Mouse (Mus musculus) myocyte (in vitro differentiated cells): ENCODE results near the gene Tpcn1. TPM values are rescaled to one million over a fixed set of nuclear protein-coding genes. Genes with fewer than 3 reads are reported as not detected.
A peak's percentile ranks its signal among the peaks of the same experiment; 100 is the strongest.

Experiments used
- H3K27me3 ChIP-seq: one replicate; pipeline ENCODE4 v1.6.1; 2011; ENCODE audit not compliant: control insufficient read depth, insufficient read depth, insufficient read length
- H3K36me3 ChIP-seq: one replicate; pipeline ENCODE4 v1.6.1; 2011; ENCODE audit not compliant: control insufficient read depth, insufficient read depth
- H3K4me2 ChIP-seq: one replicate; pipeline ENCODE4 v1.6.1; 2011; ENCODE audit warnings: low read depth, control low read depth
- H3K4me3 ChIP-seq: one replicate; pipeline ENCODE4 v1.5.1; 2011; ENCODE audit warnings: mild to moderate bottlenecking, control low read depth, moderate library complexity
- H3K79me2 ChIP-seq: one replicate; pipeline ENCODE4 v1.6.1; 2011; ENCODE audit not compliant: control insufficient read depth, insufficient read depth
- H3ac ChIP-seq: one replicate; pipeline ENCODE4 v1.6.1; 2011; ENCODE audit not compliant: control insufficient read depth, insufficient read length
- CEBPB ChIP-seq: IDR thresholded peaks from 2 replicates; pipeline ENCODE4 v1.6.1; 2011; ENCODE audit warnings: mild to moderate bottlenecking, moderate library complexity; ENCODE audit not compliant: poor library complexity, insufficient read depth, severe bottlenecking
- E2F4 ChIP-seq: IDR thresholded peaks from one replicate; pipeline ENCODE4 v1.6.1; 2011; ENCODE audit warnings: mild to moderate bottlenecking, control low read depth, moderate library complexity; ENCODE audit not compliant: insufficient read depth
- MAX ChIP-seq: IDR thresholded peaks from one replicate; pipeline ENCODE4 v1.6.1; 2011; ENCODE audit warnings: low read depth, mild to moderate bottlenecking, control low read depth
- MYOD1 ChIP-seq, 3 experiments: IDR thresholded peaks; one replicate each; pipeline ENCODE4 v1.6.1; 2011; ENCODE audit warnings: control low read depth in 2 of 3, low read depth in 2 of 3, mild to moderate bottlenecking in 2 of 3, moderate library complexity in 1 of 3; ENCODE audit not compliant: insufficient read length in 2 of 3, control insufficient read depth in 1 of 3
- MYOG ChIP-seq, 3 experiments: IDR thresholded peaks; one replicate each; pipeline ENCODE4 v1.6.1; 2011; ENCODE audit warnings: control low read depth in 2 of 3, low read depth in 2 of 3, mild to moderate bottlenecking in 2 of 3; ENCODE audit not compliant: insufficient read length in 2 of 3, control insufficient read depth in 1 of 3, insufficient read depth in 1 of 3
- POLR2A ChIP-seq: IDR thresholded peaks from one replicate; pipeline ENCODE4 v1.6.1; 2011; ENCODE audit warnings: low read depth, mild to moderate bottlenecking, control low read depth, moderate library complexity; ENCODE audit not compliant: insufficient read length
- POLR2AphosphoS2 ChIP-seq: IDR thresholded peaks from one replicate; pipeline ENCODE4 v1.6.1; 2011; ENCODE audit warnings: low read depth, control low read depth; ENCODE audit not compliant: insufficient read length
- REST ChIP-seq: IDR thresholded peaks from one replicate; pipeline ENCODE4 v1.6.1; 2011; ENCODE audit warnings: mild to moderate bottlenecking, control low read depth, moderate library complexity; ENCODE audit not compliant: insufficient read depth, insufficient read length
- SRF ChIP-seq: IDR thresholded peaks from one replicate; pipeline ENCODE4 v1.6.1; 2011; ENCODE audit warnings: low read depth; ENCODE audit not compliant: control insufficient read depth, insufficient read length
- TCF12 ChIP-seq: IDR thresholded peaks from one replicate; pipeline ENCODE4 v1.6.1; 2011; ENCODE audit warnings: mild to moderate bottlenecking, control low read depth; ENCODE audit not compliant: poor library complexity, insufficient read depth, severe bottlenecking
- TCF3 ChIP-seq: IDR thresholded peaks from one replicate; pipeline ENCODE4 v1.6.1; 2011; ENCODE audit warnings: low read depth, control low read depth; ENCODE audit not compliant: insufficient read length
- USF1 ChIP-seq: IDR thresholded peaks from one replicate; pipeline ENCODE4 v1.6.1; 2011; ENCODE audit warnings: low read depth, mild to moderate bottlenecking, control low read depth, moderate library complexity
- polyA plus RNA-seq: library from polyadenylated mRNA; unstranded; fragments of >200 nt; fragmentation: generic; extraction: Trizol; gene quantifications from one replicate; pipeline ENCODE4 v1.2.1, GENCODE M21; 2012; ENCODE audit warnings: missing spikeins

Gene Tpcn1
- polyA plus RNA-seq, 1 experiment = 88.7 TPM

DNA sequence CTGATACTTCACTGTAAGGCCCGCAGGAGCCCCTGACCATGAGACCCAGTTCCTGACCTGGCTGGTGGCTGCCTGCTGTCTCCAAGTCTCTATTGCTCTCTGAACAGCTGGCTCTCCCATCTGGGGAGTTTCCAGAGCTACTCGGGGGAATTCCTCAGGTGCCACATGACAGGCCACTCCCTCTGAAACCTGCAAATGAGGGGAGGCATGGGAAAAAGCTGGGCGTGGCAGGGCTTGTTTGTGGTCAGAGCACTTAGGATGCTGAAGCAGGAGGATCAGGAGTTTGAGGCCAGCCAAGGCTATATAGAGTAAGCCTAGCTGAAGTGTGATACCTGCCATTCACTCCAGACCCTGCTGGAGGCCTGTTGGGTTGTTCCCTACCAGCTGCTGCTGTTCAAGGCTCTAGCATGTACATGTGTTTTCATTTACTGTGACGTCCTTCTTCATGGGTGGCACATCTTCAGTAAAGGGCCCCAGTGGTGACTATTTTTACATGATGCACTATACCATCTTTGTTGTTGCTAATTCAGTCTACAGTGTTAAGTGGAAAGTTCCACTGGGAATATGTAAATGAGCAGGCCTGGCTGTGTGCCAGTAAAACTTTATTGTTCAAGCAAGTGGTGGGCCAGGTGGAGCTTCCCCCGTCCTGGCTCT is 33.9 kb upstream of the Tpcn1 start:
- Histone ChIP-seq H3K27me3 (no peaks in the 10 kb centered on the region), H3K36me3 (peaks cover 17% of the 10 kb centered on the region), H3K4me3 (no peak overlapping the region), H3ac (no peak overlapping the region), H3K79me2 (no peaks in the 10 kb centered on the region), H3K4me2 (no peak overlapping the region)
- TF ChIP-seq MYOD1 (IDR thresholded peaks at IDR 0.05; ENCODE audit: control insufficient read depth in 1 of 3, insufficient read length in 2 of 3, low read depth in 2 of 3) (no peak), MYOG (IDR thresholded peaks at IDR 0.05; ENCODE audit: control insufficient read depth in 1 of 3, insufficient read depth in 1 of 3, insufficient read length in 2 of 3, low read depth in 2 of 3) (peak in 1 of 3 experiments; percentile 7)

DNA sequence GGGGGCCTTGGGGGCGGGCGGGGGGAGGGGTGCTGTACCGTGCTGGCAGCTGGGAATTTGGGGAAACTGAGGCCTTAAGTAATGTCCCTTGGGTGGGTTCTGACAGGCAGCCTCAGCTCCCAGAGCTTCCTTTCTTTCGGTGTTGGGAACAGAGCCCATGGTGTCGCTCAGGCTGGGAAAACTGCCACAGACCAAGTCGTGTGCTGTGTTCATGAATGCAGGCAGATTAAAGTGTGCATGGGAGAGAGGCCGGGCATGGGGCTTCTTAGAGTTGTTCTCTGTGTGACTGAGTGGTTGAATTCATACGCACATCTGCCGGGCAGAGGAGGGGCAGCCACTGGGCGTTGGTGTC is 33.3 kb upstream of the Tpcn1 start:
- H3K27me3 ChIP-seq = no peaks in the 10 kb centered on the region
- TF ChIP-seq REST = no peak
- no peak for TF ChIP-seq E2F4
- no peak for TF ChIP-seq POLR2A
- no peak for TF ChIP-seq SRF
- no peak for TF ChIP-seq POLR2AphosphoS2
- no peak for TF ChIP-seq MYOD1 (IDR thresholded peaks at IDR 0.05; ENCODE audit: control insufficient read depth in 1 of 3, insufficient read length in 2 of 3, low read depth in 2 of 3)
- TF ChIP-seq MYOG (IDR thresholded peaks at IDR 0.05; ENCODE audit: control insufficient read depth in 1 of 3, insufficient read depth in 1 of 3, insufficient read length in 2 of 3, low read depth in 2 of 3) = no peak
- no peak for TF ChIP-seq USF1
- no peak for TF ChIP-seq TCF12
- TF ChIP-seq TCF3 = no peak
- TF ChIP-seq MAX = no peak
- TF ChIP-seq CEBPB = no peak
- no peak overlapping the region for H3K4me2 ChIP-seq
- no peaks in the 10 kb centered on the region for H3K79me2 ChIP-seq
- H3K4me3 ChIP-seq = no peak overlapping the region
- peaks cover 17% of the 10 kb centered on the region for H3K36me3 ChIP-seq
- no peak overlapping the region for H3ac ChIP-seq

DNA sequence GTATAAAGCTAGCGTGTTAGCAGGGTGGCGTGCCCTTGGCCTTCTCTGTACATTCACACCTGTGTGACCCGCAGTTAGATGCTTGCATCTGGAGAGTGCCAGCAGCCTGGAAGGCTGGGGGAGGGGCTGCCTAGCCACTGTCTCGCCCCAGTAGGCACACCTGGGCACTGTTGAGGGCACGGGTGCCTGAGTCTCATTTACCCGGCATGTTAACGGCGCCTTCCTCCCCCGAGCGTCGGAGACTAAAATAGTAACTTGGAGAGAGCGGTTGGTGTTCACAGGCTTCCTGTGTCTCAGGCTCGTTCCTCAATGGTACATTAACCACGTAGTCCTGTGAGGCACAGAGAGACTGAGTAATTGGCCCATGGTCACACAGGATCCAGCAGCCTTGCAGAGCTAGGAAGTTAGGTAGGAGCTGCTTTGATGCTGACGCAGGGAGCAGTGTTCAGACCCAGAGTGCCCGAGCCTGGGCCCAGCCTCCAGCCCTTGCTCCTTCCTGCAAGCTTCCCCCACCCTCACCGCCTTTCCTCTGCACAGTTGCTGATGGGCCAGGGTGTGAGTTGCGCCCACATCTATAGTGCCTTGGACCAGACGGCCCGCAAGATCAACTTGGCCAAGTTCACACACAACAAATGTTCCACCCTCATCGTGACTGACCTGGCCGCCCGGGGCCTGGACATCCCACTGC is 32.7 kb upstream of the Tpcn1 start:
- Histone ChIP-seq H3K4me2 (no peak overlapping the region), H3K36me3 (peaks cover 17% of the 10 kb centered on the region), H3ac (no peak overlapping the region), H3K79me2 (peaks cover 3% of the 10 kb centered on the region), H3K27me3 (no peaks in the 10 kb centered on the region), H3K4me3 (no peak overlapping the region)
- TF ChIP-seq REST (no peak), TCF3 (no peak), USF1 (no peak)

DNA sequence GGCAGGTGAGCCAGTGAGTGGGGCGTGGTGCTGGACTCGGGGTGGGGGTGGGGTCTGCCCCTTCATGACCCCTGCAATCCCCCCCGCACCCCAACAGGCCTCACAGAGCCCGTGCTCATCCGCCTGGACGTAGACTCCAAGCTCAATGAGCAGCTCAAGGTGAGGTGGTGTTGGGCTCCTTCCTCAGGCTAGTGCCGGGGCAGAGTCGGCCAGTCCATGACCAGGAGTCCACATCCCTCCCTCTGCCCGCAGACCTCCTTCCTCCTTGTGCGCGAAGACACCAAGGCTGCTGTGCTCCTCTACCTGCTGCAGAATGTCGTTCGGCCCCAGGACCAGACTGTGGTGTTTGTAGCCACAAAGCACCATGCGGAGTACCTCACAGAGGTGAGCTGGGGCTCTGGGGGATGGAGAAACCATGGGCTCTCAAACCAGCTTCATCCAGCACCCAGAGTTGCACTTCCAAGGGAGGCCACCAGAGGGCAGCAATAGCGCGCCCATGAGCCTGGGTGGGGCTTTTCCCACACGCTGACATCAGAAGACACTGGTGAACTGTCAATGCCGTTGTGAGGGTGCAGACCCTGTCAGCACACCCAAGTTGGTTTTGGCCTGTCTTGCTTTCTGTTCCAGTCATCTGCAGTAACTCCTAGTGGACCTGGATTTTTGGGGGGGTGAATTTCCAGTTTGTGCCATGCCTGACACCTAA is 32.1 kb upstream of the Tpcn1 start:
- no peak overlapping the region for H3K4me2 ChIP-seq
- H3K27me3 ChIP-seq = no peaks in the 10 kb centered on the region
- no peak for TF ChIP-seq E2F4
- TF ChIP-seq CEBPB = no peak
- TF ChIP-seq POLR2A = no peak
- TF ChIP-seq SRF = no peak
- no peak for TF ChIP-seq USF1
- TF ChIP-seq REST = no peak
- TF ChIP-seq MYOG (IDR thresholded peaks at IDR 0.05; ENCODE audit: control insufficient read depth in 1 of 3, insufficient read depth in 1 of 3, insufficient read length in 2 of 3, low read depth in 2 of 3) = no peak
- peaks cover 9% of the 10 kb centered on the region for H3K79me2 ChIP-seq
- H3K36me3 ChIP-seq = peaks cover 18% of the 10 kb centered on the region
- H3ac ChIP-seq = no peak overlapping the region
- H3K4me3 ChIP-seq = no peak overlapping the region

DNA sequence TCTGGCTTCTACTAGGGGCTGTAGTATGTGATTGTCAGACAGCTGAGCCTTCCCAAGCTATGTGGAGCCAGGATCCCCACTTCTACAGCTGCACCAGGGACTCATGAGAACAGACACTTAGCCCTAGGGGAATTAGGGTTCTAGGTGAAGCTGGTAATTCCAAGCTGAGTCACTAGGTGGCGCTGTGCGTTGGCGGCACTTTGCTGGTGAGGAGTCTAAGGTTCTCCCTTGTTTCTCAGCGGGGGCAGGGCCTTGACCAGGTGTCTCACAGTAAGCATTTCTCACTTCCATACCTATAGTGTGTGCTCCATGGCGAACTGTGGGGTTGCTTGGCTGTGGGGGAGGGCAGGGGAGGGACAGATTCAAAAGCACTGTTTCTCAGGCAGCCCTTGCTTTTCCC is 30.7 kb upstream of the Tpcn1 start:
- Histone ChIP-seq H3K4me2 (no peak overlapping the region), H3ac (no peak overlapping the region), H3K4me3 (no peak overlapping the region), H3K79me2 (peaks cover 22% of the 10 kb centered on the region), H3K36me3 (peaks cover 18% of the 10 kb centered on the region), H3K27me3 (no peaks in the 10 kb centered on the region)
- TF ChIP-seq TCF12 (no peak), REST (no peak)
